In genomic region chr6:5026772-5027171, GRCm38 (mm10) we compare ENCODE assay signal across 23 mouse cellular contexts.
"Had no signal": no experiment of that assay in that cellular context is flagged by ENCODE, and none has a peak within 500 bp of the region (broad histone marks: within the 10 kb centered on the region; RNA-seq: fewer than 3 reads in every experiment).

No protein-coding gene starts in this region.

- H3K27me3 ChIP-seq: kidney, embryonic 15.5 days; limb, embryonic 12.5 days; limb, embryonic 15.5 days; liver, embryonic 15.5 days; lung, embryonic 15.5 days; midbrain, embryonic 15.5 days; neural tube, embryonic 12.5 days; neural tube, embryonic 15.5 days had no signal

- DNase-seq: kidney, adult 8-10 months; kidney, postnatal 10 days; kidney, postnatal 36 days; layer of hippocampus, postnatal 36 days; left cerebral cortex, postnatal 4 days; lung, adult 18-20 months; lung, postnatal 10 days; lung, postnatal 4 days; right cerebral cortex, adult 18-20 months; right cerebral cortex, postnatal 14 days; right cerebral cortex, postnatal 4 days; thymus, postnatal 25 days had no signal

- ATAC-seq: midbrain, embryonic 15.5 days had no signal

- H3K36me3 ChIP-seq: kidney, embryonic 15.5 days; limb, embryonic 12.5 days; limb, embryonic 15.5 days; liver, embryonic 15.5 days; lung, embryonic 15.5 days; midbrain, embryonic 15.5 days; neural tube, embryonic 12.5 days; neural tube, embryonic 15.5 days had no signal

- H3K27ac ChIP-seq: kidney, embryonic 15.5 days; left cerebral cortex, adult 2 months; limb, embryonic 12.5 days; limb, embryonic 15.5 days; liver, embryonic 15.5 days; lung, embryonic 15.5 days; midbrain, embryonic 15.5 days; neural tube, embryonic 12.5 days; neural tube, embryonic 15.5 days; stomach, postnatal 0 days had no signal

- H3K4me3 ChIP-seq: kidney, embryonic 15.5 days; left cerebral cortex, adult 2 months; limb, embryonic 12.5 days; limb, embryonic 15.5 days; liver, embryonic 15.5 days; lung, embryonic 15.5 days; midbrain, embryonic 15.5 days; neural tube, embryonic 12.5 days; neural tube, embryonic 15.5 days had no signal

- H3K9ac ChIP-seq: kidney, embryonic 15.5 days; limb, embryonic 12.5 days; limb, embryonic 15.5 days; liver, embryonic 15.5 days; lung, embryonic 15.5 days; midbrain, embryonic 15.5 days; neural tube, embryonic 12.5 days; neural tube, embryonic 15.5 days had no signal

- H3K4me1 ChIP-seq: limb, embryonic 15.5 days; liver, embryonic 15.5 days; lung, embryonic 15.5 days had no signal

- H3K9me3 ChIP-seq: kidney, embryonic 15.5 days; limb, embryonic 15.5 days; liver, embryonic 15.5 days; lung, embryonic 15.5 days; midbrain, embryonic 15.5 days; neural tube, embryonic 12.5 days; neural tube, embryonic 15.5 days had no signal

- H3K4me2 ChIP-seq: kidney, embryonic 15.5 days; limb, embryonic 12.5 days; limb, embryonic 15.5 days; liver, embryonic 11.5 days; liver, embryonic 15.5 days; lung, embryonic 15.5 days; midbrain, embryonic 15.5 days; neural tube, embryonic 12.5 days; neural tube, embryonic 15.5 days had no signal
